Mouse (Mus musculus) granulocyte monocyte progenitor cell, adult 5-6 weeks (primary cell): ENCODE data around the gene Gpr55. TPM values are rescaled to one million over a fixed set of nuclear protein-coding genes. Genes with fewer than 3 reads are reported as not detected.

Source experiments
- ATAC-seq: replicated peaks from 2 replicates; pipeline ENCODE4 v1.8.0; 2016; ENCODE audit warnings: mild to moderate bottlenecking, moderate TSS enrichment, inconsistent platforms; ENCODE audit not compliant: poor library complexity, severe bottlenecking
- total RNA-seq, 2 experiments: library from RNA; stranded (forward) in 1 of 2; stranded (reverse) in 1 of 2; fragments of 200-712, 200-1000 nt in 1 of 2; fragments of >200 nt in 1 of 2; fragmentation: Nextera tagmentation in 1 of 2; gene quantifications; 2 replicates each; pipeline ENCODE4 v1.2.3; 2014 to 2017

The Gpr55 gene
- total RNA-seq, 2 experiments from 2014 or later, result not detected

- ATAC-seq, result no peak
Observed at GRCm38 (mm10) chr1:85921725-85922124, 39.1 kb downstream of the Gpr55 start.

- ATAC-seq, result peak; percentile 33; the same call in 1 of the 2 replicates
Observed at GRCm38 (mm10) chr1:85919621-85920020, 41.2 kb downstream of the Gpr55 start.

GRCm38 (mm10) chr1:85916830-85917450 is 43.9 kb downstream of the Gpr55 start:
- ATAC-seq, result no peak

- ATAC-seq, result no peak
Observed at GRCm38 (mm10) chr1:85915890-85916289, 44.9 kb downstream of the Gpr55 start.

GRCm38 (mm10) chr1:85913078-85913755 is 47.6 kb downstream of the Gpr55 start:
- no peak for ATAC-seq

GRCm38 (mm10) chr1:85908754-85909590 is 51.8 kb downstream of the Gpr55 start:
- no peak for ATAC-seq

GRCm38 (mm10) chr1:85906892-85907291 is 53.9 kb downstream of the Gpr55 start:
- ATAC-seq, result no peak

GRCm38 (mm10) chr1:85902108-85902561 is 58.7 kb downstream of the Gpr55 start:
- ATAC-seq, result no peak

GRCm38 (mm10) chr1:85901516-85902107 is 59.2 kb downstream of the Gpr55 start:
- 0 out of 2 replicates have a peak, but pooled peaks have one; percentile 11 for ATAC-seq

GRCm38 (mm10) chr1:85900521-85901333 is 60.1 kb downstream of the Gpr55 start:
- no peak for ATAC-seq

GRCm38 (mm10) chr1:85899388-85899761 is 61.4 kb downstream of the Gpr55 start:
- no peak for ATAC-seq

GRCm38 (mm10) chr1:85898761-85899387 is 61.9 kb downstream of the Gpr55 start:
- no peak for ATAC-seq

GRCm38 (mm10) chr1:85897901-85898760 is 62.7 kb downstream of the Gpr55 start:
- no peak for ATAC-seq

- no peak for ATAC-seq
Observed at GRCm38 (mm10) chr1:85896781-85897700, 63.8 kb downstream of the Gpr55 start.

GRCm38 (mm10) chr1:85896110-85896509 is 64.7 kb downstream of the Gpr55 start:
- ATAC-seq, result no peak

- ATAC-seq, result peak; percentile 76
Observed at GRCm38 (mm10) chr1:85895391-85895837, 65.4 kb downstream of the Gpr55 start.

GRCm38 (mm10) chr1:85894748-85895360 is 66.0 kb downstream of the Gpr55 start:
- no peak; the same call in 1 of the 2 replicates for ATAC-seq
